12 mouse cellular contexts compared by ENCODE assay signal in genomic region chr6:92004137-92004805, GRCm38 (mm10). TPM values are rescaled to one million over a fixed set of nuclear protein-coding genes. Genes with fewer than 3 reads are reported as not detected.
DNase-seq lines count a peak whose midpoint lies in the region; ATAC-seq and TF ChIP-seq lines count a peak whose summit lies in the region.
"Had no signal": no experiment of that assay in that cellular context is flagged by ENCODE, and none has a peak within 500 bp of the region (broad histone marks: within the 10 kb centered on the region; RNA-seq: fewer than 3 reads in every experiment).

No protein-coding gene starts in this region.

- TF ChIP-seq CTCF in intestine, postnatal 0 days (IDR thresholded peaks at IDR 0.05; ENCODE audit: low read depth), result no peak

- H3K4me2 ChIP-seq in embryonic facial prominence, embryonic 13.5 days, result no peak overlapping the region
- H3K4me2 ChIP-seq in hindbrain, embryonic 12.5 days (replicated peaks), result no peak overlapping the region
- H3K4me2 ChIP-seq in midbrain, embryonic 15.5 days, result no peak overlapping the region
- H3K4me2 ChIP-seq in intestine, postnatal 0 days (replicated peaks; ENCODE audit: low read depth), result no peak overlapping the region

- intact Hi-C loops in heart, postnatal 36 days (cut with DNase I), result no loop called here

- peak overlapping the region; percentile 60; the same call in 1 of the 2 replicates for H3K9ac ChIP-seq in embryonic facial prominence, embryonic 13.5 days
- H3K9ac ChIP-seq in hindbrain, embryonic 12.5 days, result no peak overlapping the region
- H3K9ac ChIP-seq in midbrain, embryonic 15.5 days, result no peak overlapping the region
- H3K9ac ChIP-seq in intestine, postnatal 0 days (ENCODE audit: low read depth, low read length), result no peak overlapping the region

- peak; percentile 45 for DNase-seq in ZHBTc4 (ENCODE audit: low read depth, low spot score)
- no peak for DNase-seq in heart, postnatal 36 days
- DNase-seq in kidney, postnatal 10 days, result no peak
- DNase-seq in layer of hippocampus, adult 8-10 months (ENCODE audit: low spot score in 2 of 2), result no peak

- no peaks in the 10 kb centered on the region for H3K9me3 ChIP-seq in embryonic facial prominence, embryonic 13.5 days
- no peaks in the 10 kb centered on the region for H3K9me3 ChIP-seq in hindbrain, embryonic 12.5 days (replicated peaks)
- H3K9me3 ChIP-seq in midbrain, embryonic 15.5 days, result no peaks in the 10 kb centered on the region
- no peaks in the 10 kb centered on the region for H3K9me3 ChIP-seq in intestine, postnatal 0 days (ENCODE audit: control insufficient read depth)
- H3K9me3 ChIP-seq: megakaryocyte, embryonic 14.5 days had no signal

- 21% methylated on average over 6 of the region's 6 CpGs for WGBS in embryonic facial prominence, embryonic 13.5 days
- WGBS in hindbrain, embryonic 12.5 days, result 15% methylated on average over 6 of the region's 6 CpGs
- WGBS in midbrain, embryonic 15.5 days, result 8% methylated on average over 6 of the region's 6 CpGs
- 55% methylated on average over 6 of the region's 6 CpGs for WGBS in intestine, postnatal 0 days

- peaks cover 12% of the 10 kb centered on the region; the same call in 1 of the 2 replicates for H3K4me1 ChIP-seq in embryonic facial prominence, embryonic 13.5 days
- H3K4me1 ChIP-seq in hindbrain, embryonic 12.5 days, result peaks cover 25% of the 10 kb centered on the region
- peaks cover 13% of the 10 kb centered on the region for H3K4me1 ChIP-seq in midbrain, embryonic 15.5 days
- H3K4me1 ChIP-seq in intestine, postnatal 0 days (replicated peaks; ENCODE audit: control insufficient read depth, insufficient read depth, low read length), result no peaks in the 10 kb centered on the region
- H3K4me1 ChIP-seq: megakaryocyte, embryonic 14.5 days had no signal

- H3K36me3 ChIP-seq in embryonic facial prominence, embryonic 13.5 days, result no peaks in the 10 kb centered on the region
- no peaks in the 10 kb centered on the region for H3K36me3 ChIP-seq in hindbrain, embryonic 12.5 days
- no peaks in the 10 kb centered on the region for H3K36me3 ChIP-seq in midbrain, embryonic 15.5 days (replicated peaks)
- H3K36me3 ChIP-seq in intestine, postnatal 0 days (ENCODE audit: control insufficient read depth, insufficient read depth), result no peaks in the 10 kb centered on the region

- H3K27ac ChIP-seq in embryonic facial prominence, embryonic 13.5 days, result no peak overlapping the region
- peak overlapping the region; percentile 53 for H3K27ac ChIP-seq in hindbrain, embryonic 12.5 days
- H3K27ac ChIP-seq in midbrain, embryonic 15.5 days, result no peak overlapping the region
- no peak overlapping the region for H3K27ac ChIP-seq in intestine, postnatal 0 days (ENCODE audit: low read depth, low read length)

- no peak overlapping the region for H3K4me3 ChIP-seq in embryonic facial prominence, embryonic 13.5 days
- no peak overlapping the region for H3K4me3 ChIP-seq in hindbrain, embryonic 12.5 days
- no peak overlapping the region for H3K4me3 ChIP-seq in midbrain, embryonic 15.5 days
- no peak overlapping the region for H3K4me3 ChIP-seq in intestine, postnatal 0 days (ENCODE audit: low read depth, low read length)
- H3K4me3 ChIP-seq: erythroblast, embryonic 14.5 days; megakaryocyte, embryonic 14.5 days had no signal

- ATAC-seq in embryonic facial prominence, embryonic 13.5 days (ENCODE audit: insufficient number of reproducible peaks, insufficient read depth, low FRiP score, low TSS enrichment, low read depth), result no peak
- ATAC-seq in hindbrain, embryonic 12.5 days (ENCODE audit: low FRiP score), result peak; percentile 70
- peak; percentile 75; the same call in 1 of the 2 replicates for ATAC-seq in midbrain, embryonic 15.5 days (replicated peaks)
- ATAC-seq in intestine, postnatal 0 days, result no peak
- ATAC-seq: activated CD4-positive, CD25-positive, alpha-beta regulatory T cell, adult 4 months had no signal

- H3K27me3 ChIP-seq in embryonic facial prominence, embryonic 13.5 days, result no peaks in the 10 kb centered on the region
- 0 out of 2 replicates have a peak, but pooled peaks cover 4% of the 10 kb centered on the region for H3K27me3 ChIP-seq in hindbrain, embryonic 12.5 days
- H3K27me3 ChIP-seq in midbrain, embryonic 15.5 days (replicated peaks), result no peaks in the 10 kb centered on the region
- no peaks in the 10 kb centered on the region for H3K27me3 ChIP-seq in intestine, postnatal 0 days (replicated peaks; ENCODE audit: control insufficient read depth, insufficient read depth, low read length)

RNA-seq across cellular contexts. Expression of gene Fgd5, which starts 25.6 kb away (rescaled TPM):
- 7.4 and 10.2 TPM in 2 replicates for polyA plus RNA-seq in embryonic facial prominence, embryonic 13.5 days (2015; fragmentation: Nextera tagmentation; extraction: Ambion mirVana)
- polyA plus RNA-seq in hindbrain, embryonic 12.5 days (2016; fragmentation: Nextera tagmentation; extraction: Ambion mirVana), result 13.3 and 13.7 TPM in 2 replicates
- polyA plus RNA-seq in midbrain, embryonic 15.5 days (2015; fragmentation: Nextera tagmentation; extraction: Ambion mirVana), result 10.2 and 10.4 TPM in 2 replicates
- total RNA-seq in heart, postnatal 36 days (2021), result 10 to 100 TPM; 19.6 to 29.9 TPM
- polyA plus RNA-seq in intestine, postnatal 0 days (2015; fragmentation: Nextera tagmentation; extraction: Ambion mirVana), result 3.3 and 3.5 TPM in 2 replicates
- 1 to 10 TPM; 4.0 to 6.0 (median 5.4) TPM for total RNA-seq in layer of hippocampus, adult 8-10 months (2022)
- total RNA-seq: CH12.LX had no signal

Comparison
In these comparisons a context has a peak if more than half of its experiments do, and no peak if none do; other contexts are left out.
1. ATAC-seq: peak in hindbrain, embryonic 12.5 days (single experiment) and midbrain, embryonic 15.5 days (single experiment); none in embryonic facial prominence, embryonic 13.5 days (single experiment) and intestine, postnatal 0 days (single experiment).